Mouse (Mus musculus): Measurements from ENCODE around the gene Ppard. TPM values are rescaled to one million over a fixed set of nuclear protein-coding genes. Genes with fewer than 3 reads are reported as not detected.
A peak's percentile ranks its signal among the peaks of the same experiment; 100 is the strongest.
"Not testable (repeated sequence)": the region's sequence is repeated elsewhere in the genome, so short reads cannot be mapped to it uniquely, and the experiment has no call there.

Gene Ppard
- total RNA-seq, 2 experiments from 2014 or later: 27.1 to 28.9 TPM

DNA sequence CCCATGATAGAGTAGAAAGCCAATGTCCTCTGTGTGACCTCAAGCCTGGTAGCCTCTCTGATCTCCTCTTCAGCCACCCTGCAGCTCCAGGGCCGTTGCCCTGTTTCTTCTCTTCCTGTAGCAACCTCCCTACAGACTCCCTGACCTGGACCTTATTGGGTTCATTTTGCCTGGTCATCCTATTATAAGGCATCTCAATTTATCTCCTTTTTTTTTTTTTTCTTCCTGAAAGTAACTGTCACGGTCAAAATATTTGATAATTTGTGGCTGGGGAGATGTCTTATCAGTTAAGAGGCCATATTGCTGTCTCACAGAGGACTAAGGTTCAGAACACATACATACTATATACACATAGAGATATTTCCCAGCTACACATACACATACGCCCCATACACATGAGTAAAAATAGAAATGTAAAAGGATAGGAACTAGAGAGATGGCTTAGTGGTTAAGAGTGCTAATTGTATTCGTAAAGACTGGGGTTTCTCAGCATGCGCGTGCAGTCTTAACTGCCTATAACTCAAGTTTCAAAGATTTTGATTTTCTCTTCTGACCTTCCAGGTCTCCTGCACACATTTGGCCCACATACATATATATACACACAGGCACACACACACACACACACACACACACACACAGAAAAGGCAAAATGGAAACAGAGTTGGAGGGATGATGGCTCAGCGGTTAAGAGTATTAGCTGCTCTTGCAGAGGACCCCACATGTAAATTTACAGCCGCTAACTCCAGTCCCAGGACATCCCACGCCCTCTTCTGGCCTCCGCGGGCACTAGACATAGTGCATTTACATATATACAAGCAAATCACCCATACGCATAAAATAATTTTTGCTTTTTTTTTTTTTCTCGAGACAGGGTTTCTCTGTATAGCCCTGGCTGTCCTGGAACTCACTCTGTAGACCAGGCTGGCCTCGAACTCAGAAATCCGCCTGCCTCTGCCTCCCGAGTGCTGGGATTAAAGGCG lies 80.0 kb downstream of the Ppard start:
- no peak for DNase-seq (ENCODE audit: low spot score in 2 of 2)

- peak; percentile 82 to 95 for DNase-seq (ENCODE audit: low spot score in 2 of 2)
Observed at GRCm38 (mm10) chr17:28313212-28313879, 80.8 kb downstream of the Ppard start, which contains the start of gene Fance. Fance (plus strand) TSS chr17:28313519.

GRCm38 (mm10) chr17:28313880-28314225 lies 81.4 kb downstream of the Ppard start:
- DNase-seq (ENCODE audit: low spot score in 2 of 2): no peak

- DNase-seq (ENCODE audit: low spot score in 2 of 2): no peak
Observed at GRCm38 (mm10) chr17:28315611-28316160, 83.2 kb downstream of the Ppard start.

- DNase-seq (ENCODE audit: low spot score in 2 of 2): no peak
Observed at GRCm38 (mm10) chr17:28316476-28316875, 84.0 kb downstream of the Ppard start.

DNA sequence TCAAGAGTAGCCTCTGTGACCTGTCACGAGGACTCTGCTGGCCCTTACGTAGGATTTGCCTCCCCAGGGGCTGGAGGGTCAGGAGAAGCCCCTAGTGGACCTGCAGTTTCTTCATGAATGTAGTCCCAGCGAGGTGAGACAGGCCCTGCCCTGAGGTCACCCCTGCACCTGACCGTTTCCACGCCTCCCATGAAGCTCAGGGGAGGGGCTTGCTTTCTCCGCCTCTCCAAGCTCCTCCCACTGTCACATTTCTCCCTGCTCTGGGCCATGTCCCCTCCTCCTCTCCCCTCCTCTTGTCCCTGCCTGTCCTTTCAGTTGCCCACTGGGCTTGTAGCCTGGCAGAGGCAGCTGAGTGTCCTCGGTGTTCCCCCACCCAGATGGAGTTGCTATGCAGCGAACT lies 84.6 kb downstream of the Ppard start:
- no peak for DNase-seq (ENCODE audit: low spot score in 2 of 2)

DNA sequence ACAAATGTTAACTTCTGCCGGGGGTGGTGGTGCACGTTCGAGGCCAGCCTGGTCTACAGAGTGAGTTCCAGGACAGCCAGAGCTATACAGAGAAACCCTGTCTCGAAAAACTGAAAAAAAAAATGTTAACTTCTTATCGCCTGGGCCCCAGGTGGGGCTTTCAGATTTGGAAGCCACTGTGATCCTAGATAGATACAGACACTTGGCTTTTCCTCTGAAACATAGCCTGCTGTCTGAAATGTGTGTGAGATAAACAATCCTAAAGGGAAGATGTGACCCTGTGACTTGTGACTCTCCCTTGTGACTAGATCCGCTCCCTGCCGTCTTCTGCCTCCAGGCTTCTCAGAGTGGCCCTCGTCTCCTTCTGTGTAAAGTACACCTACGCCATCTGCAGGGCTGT lies 85.2 kb downstream of the Ppard start:
- no peak for DNase-seq (ENCODE audit: low spot score in 2 of 2)

DNA sequence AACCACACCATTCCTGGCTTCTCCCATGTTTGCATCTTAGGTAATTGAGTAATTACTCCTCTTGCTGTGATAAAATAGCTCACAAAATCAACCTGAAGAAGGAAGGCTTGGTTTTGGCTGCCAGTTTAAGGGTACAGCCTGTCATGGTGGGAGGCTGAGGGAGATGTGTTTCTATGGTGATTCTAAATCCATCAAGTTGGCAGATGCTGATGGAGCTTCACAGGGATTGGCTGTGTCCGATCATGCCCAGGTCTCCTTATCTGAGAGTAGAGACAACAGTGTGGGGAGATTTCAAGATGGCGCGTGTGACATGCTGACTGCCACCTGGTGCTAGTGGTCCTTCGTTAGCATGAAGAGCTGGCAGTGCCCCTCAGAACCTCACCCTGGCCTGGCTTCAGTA lies 89.2 kb downstream of the Ppard start:
- DNase-seq (ENCODE audit: low spot score in 2 of 2): peak in 1 of 2 experiments; percentile 52

GRCm38 (mm10) chr17:28323786-28324185 lies 91.3 kb downstream of the Ppard start:
- no peak for DNase-seq (ENCODE audit: low spot score in 2 of 2)

- not testable (repeated sequence) for DNase-seq (ENCODE audit: low spot score in 2 of 2)
Observed at GRCm38 (mm10) chr17:28324416-28324815, 91.9 kb downstream of the Ppard start.

DNA sequence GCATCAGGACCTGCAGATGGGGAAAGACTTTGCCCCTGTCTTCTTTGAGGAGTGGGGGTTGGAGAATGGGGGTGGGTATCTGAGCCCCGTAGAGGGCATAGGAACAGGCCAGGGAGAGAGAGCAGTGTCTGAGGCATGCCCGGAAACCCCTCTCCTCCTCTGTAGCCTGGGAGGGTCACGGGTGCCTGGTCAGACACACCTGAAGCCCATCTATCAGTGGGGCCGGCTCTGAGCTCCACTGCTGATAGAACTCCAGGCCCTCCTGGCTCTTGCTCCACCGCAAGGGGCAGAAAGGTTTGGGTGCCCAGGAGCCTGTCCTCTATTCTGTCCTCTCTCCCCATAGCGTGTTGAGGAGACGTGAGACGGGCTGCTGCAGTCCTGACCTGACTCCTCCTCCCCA lies 93.3 kb downstream of the Ppard start:
- DNase-seq (ENCODE audit: low spot score in 2 of 2): no peak

DNA sequence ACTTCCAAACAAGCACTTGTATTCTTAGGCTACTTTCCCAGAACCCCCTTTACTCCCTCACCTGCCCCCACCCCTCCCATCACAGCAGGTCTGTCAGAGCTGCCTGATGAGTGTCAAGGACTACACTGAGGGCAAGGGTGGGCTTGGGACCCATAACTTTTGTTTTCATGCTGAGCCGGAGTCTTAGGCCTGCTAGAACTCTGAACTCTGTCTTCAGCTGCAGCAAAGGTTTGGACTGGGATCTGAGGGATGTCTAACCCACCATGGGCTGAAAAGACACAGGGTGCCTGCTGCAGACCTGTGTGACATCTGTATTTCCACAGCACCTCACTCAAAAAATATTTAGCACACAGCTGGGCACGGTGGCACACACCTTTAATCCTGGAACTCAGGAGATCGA lies 94.5 kb downstream of the Ppard start:
- DNase-seq (ENCODE audit: low spot score in 2 of 2): no peak

- peak in 1 of 2 experiments; percentile 44 for DNase-seq (ENCODE audit: low spot score in 2 of 2)
Observed at GRCm38 (mm10) chr17:28327673-28328325, 95.3 kb downstream of the Ppard start.

DNA sequence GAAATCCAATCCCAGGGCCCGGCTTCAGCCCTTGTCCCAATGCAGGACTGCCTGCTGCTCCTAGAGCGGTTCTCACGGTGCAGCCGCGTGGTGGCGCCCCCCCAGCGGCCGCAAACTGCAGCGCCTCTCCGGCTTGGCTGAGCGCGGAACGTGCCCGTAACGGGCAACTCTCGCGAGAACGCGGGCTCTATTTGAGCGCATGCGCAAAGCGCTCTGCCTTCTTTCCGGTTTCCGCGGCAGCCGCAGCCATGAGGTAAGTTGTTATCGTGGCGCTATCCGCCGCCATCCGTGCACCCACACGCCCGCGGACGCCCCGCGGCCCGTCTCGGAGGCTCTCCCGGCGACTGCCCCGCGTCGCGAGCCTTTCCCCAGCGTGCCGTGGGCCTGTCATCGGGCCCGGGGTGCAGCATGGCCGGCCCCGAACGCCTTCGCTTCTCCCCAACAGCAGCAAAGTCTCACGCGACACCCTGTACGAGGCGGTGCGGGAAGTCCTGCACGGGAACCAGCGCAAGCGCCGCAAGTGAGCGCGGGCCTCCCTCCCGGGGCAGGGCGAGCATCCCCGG lies 95.9 kb downstream of the Ppard start, which contains the start of gene Rpl10a:
Gene Rpl10a, plus strand, starts transcription at position 106 of the 563 bp plus-strand sequence.
- DNase-seq (ENCODE audit: low spot score in 2 of 2): peak; percentile 98

- no peak for DNase-seq (ENCODE audit: low spot score in 2 of 2)
Observed at GRCm38 (mm10) chr17:28328946-28329345, 96.4 kb downstream of the Ppard start.

GRCm38 (mm10) chr17:28329503-28330231 lies 97.2 kb downstream of the Ppard start:
- no peak for DNase-seq (ENCODE audit: low spot score in 2 of 2)

DNA sequence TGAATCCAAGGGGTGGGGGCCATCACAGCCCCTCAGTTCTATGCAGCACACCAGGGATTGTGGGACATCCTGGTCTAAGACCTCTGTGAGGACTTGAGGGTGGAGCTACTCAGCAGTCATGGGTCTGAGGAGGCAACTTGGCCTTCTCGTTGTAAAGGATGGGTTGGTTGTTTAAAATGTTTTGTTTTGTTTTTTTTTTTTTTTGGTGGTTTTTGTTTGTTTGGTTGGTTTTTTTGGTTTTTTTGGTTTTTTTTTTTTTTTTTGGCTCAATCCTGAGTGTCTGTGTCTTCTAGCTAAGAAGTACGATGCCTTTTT lies 97.7 kb downstream of the Ppard start:
- no peak for DNase-seq (ENCODE audit: low spot score in 2 of 2)

GRCm38 (mm10) chr17:28330590-28330989 lies 98.1 kb downstream of the Ppard start:
- not testable (repeated sequence) for DNase-seq (ENCODE audit: low spot score in 2 of 2)

DNA sequence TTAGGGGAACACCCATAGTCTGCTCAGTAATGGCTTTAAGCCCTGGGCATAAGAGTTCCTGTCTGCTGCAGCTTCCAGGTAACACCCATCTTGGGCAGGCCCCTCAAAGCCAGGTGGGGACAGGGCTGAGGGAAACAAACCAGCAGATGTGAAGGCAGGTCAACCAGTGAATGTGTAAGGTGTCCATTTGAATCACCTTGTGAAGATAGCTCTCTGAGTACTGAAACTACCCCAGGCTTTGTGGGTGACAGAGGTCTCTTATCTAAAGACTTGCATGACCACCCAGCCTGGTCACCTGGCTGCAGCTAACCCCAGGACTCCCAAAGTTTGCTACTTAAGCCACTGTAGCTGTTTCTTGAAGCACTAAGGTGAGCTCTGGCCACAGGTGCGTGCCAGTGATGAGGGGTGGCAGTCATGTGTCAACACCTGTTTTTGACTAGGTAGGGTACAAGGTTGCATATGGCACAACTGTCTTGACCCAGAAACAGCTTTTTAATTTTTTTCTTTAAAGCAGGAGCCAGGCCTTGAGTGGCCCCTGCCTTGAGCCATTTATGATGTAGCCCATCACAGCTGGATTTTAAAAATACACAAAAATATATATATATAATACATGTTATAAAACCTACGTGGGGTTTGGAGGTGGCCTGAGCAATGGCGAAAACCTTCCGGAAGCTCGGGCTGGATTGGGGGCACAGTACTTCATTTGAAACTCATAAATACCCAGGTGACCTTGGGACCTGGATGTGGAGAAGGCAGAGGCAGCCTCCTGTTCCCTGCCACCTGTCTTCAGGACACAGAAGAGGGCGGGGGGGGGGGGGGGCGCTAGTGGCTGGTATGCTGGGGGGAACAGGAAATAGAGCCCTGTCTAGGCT lies 99.0 kb downstream of the Ppard start:
- DNase-seq (ENCODE audit: low spot score in 2 of 2): no peak
